Mouse (Mus musculus): ENCODE measurements around the gene Ndufa8. TPM values are rescaled to one million over a fixed set of nuclear protein-coding genes. Genes with fewer than 3 reads are reported as not detected.

Ndufa8 gene
- 259 and 263 TPM in 2 replicates for polyA plus RNA-seq (2015; fragmentation: Nextera tagmentation; extraction: Ambion mirVana)

DNA sequence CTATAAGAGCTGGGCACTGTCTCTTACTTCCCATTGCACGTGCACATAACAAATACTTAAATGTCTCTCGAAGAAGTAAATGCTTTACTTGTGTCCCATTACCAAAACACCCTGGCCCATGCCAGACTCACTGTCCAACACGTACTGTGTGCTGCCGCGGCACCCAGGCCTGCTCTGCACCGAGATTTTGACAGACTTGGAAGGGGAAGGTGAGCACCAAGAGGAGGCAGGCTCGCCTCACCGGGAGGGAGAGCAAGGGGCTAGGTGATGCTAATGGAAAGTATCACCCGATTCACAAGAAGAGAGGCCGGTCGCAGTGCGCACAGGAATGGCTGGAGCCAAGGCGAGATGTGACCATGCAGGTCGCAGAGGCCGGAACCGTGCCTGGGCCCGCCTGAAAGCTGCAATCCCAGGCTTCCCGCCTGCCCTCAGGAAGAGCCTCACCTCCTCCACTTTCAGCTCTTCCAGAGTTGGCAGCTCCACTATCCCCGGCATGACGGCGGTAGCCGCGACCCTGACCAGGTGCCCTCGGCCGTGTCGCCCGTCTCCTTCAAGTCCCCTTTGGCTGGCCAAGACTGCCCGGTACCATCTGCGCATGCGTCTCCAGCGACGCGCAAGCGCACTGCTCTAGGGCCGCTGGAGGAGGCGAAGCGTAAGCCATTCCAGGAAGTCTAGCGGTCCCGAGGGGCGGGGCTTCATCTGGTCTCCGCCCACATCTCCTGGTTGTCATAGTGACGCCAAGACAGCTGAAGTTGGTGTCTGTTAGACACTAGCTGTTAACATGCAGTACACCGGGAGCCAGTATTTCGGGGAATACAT, at the start of gene Ndufa8, which contains the start of gene Morn5:
Gene Ndufa8, minus strand, starts transcription at position 659 of the 819 bp plus-strand sequence.
Gene Morn5, plus strand, starts transcription at position 711 of the 819 bp plus-strand sequence.
- Histone ChIP-seq H3K27ac (replicated peaks) (peak within 1 kb of the TSS; percentile 16; the same call in 1 of the 2 replicates), H3K4me2 (replicated peaks) (peak within 1 kb of the TSS; percentile 61)
- 1% methylated on average over 44 of the region's 44 CpGs for WGBS

DNA sequence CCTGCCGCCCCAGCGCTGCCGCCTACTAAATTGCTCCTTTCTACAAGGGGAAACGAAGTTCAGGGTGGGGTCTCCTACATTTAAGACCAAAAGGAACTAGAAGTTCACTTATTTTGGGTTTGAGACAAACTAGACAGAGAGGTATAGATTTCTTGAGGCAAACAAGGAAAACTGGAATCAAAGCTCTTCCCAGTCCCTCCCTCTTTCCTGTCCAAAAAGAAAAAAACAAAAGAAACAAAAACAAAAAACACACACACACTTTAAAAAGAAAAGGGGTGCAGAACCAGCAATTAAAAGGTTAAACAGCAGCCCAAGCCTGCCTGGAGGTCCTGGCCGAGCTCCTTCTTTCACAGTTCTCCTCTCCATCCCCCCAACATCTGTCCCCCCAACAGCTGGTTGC, 48.8 kb upstream of the Ndufa8 start:
- H3K9me3 ChIP-seq = no peaks in the 10 kb centered on the region
- H3K4me3 ChIP-seq = peak overlapping the region; percentile 8
- WGBS = under 1% methylated on average over 5 of the region's 5 CpGs
- no peak overlapping the region for H3K9ac ChIP-seq (replicated peaks)
- peaks cover 15% of the 10 kb centered on the region for H3K4me1 ChIP-seq
- no peaks in the 10 kb centered on the region for H3K36me3 ChIP-seq
- peaks cover 96% of the 10 kb centered on the region for H3K27me3 ChIP-seq
- H3K4me2 ChIP-seq (replicated peaks) = peak overlapping the region; percentile 52
- peak overlapping the region; percentile 7; the same call in 1 of the 2 replicates for H3K27ac ChIP-seq (replicated peaks)
- ATAC-seq (replicated peaks) = no peak

More for the DNA sequence above, at the start of gene Ndufa8, which contains the start of gene Morn5:
- peak within 1 kb of the TSS; percentile 64 for H3K4me3 ChIP-seq
- ATAC-seq (replicated peaks) = peak; percentile 97
- peak within 1 kb of the TSS; percentile 81 for H3K9ac ChIP-seq (replicated peaks)
- H3K36me3 ChIP-seq = peaks cover 2% of the 10 kb centered on the region; the same call in 1 of the 2 replicates
- no peaks in the 10 kb centered on the region for H3K9me3 ChIP-seq
- H3K4me1 ChIP-seq = peaks cover 21% of the 10 kb centered on the region
- no peaks in the 10 kb centered on the region for H3K27me3 ChIP-seq

DNA sequence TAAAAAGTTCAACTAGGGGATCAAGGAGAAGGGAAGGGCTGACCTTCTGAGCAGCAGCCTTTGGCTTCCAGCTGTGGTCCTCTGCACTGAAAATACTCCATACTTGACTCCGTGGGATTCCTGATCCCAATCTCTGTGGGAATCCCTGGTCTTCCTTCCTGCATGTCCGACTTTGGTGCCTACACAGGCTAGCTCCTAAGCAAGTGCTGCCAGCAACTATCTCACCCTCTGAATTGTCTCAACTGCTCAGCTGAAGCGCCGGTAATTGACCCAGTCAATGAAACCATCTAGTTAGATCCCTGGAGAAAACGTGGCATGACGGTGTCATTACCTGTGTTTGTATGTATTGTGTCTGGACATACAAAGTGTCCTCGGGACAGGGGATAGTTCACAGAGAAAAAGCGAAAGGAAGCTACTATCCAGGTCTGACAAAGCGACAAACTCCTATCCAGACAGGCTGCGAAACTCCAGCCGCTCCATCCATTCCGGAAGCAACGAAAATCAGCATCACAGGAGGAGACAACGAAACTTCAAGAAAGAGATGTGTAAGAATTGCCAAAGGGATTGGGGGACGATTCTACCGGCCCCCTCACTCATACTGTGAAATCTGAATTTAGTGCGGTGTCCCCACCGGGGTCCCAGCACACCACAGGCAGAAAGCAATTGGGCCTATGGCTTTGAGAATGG, 48.1 kb upstream of the Ndufa8 start:
- Histone ChIP-seq H3K36me3 (no peaks in the 10 kb centered on the region), H3K4me3 (peak overlapping the region; percentile 8), H3K9me3 (no peaks in the 10 kb centered on the region), H3K4me2 (replicated peaks) (peak overlapping the region; percentile 52), H3K27ac (replicated peaks) (0 out of 2 replicates have a peak overlapping the region, but pooled peaks have one; percentile 9), H3K4me1 (peaks cover 11% of the 10 kb centered on the region; the same call in 1 of the 2 replicates), H3K27me3 (peaks cover 97% of the 10 kb centered on the region), H3K9ac (replicated peaks) (0 out of 2 replicates have a peak overlapping the region, but pooled peaks have one; percentile 14)
- 3% methylated on average over 18 of the region's 18 CpGs for whole genome bisulfite sequencing
- ATAC-seq (replicated peaks) = no peak

DNA sequence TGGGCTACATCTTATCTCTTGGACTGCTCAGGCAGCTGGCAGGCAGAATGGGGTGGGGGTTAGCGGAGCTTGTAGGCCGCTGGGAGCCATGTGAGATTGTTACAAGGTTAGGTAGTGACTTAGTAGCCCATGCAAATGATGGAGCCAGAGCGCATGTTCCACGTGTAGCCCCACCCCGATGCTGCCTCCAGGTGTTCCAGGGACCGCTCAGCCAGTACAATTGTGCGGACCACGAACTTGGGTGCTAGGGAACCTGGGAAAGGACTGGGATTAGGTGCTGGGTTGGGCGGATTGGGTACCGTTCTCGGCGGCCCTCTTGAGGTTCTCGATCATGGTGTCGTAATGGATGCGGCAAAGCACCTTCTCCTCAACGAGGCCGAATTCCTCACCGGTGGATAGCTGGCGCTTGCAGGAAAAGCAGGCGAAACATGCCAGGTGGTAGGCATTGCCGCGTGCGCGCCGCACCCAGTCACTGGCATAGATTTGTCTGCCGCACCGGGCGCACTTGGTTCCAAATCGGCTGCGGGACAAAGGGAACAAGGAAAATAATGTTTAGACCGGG, 44.8 kb upstream of the Ndufa8 start:
- peak overlapping the region; percentile 32 for H3K4me2 ChIP-seq (replicated peaks)
- ATAC-seq (replicated peaks) = no peak
- H3K9me3 ChIP-seq = no peaks in the 10 kb centered on the region
- H3K27me3 ChIP-seq = peaks cover 99% of the 10 kb centered on the region
- H3K4me1 ChIP-seq = peaks cover 23% of the 10 kb centered on the region
- H3K27ac ChIP-seq (replicated peaks) = 0 out of 2 replicates have a peak overlapping the region, but pooled peaks have one; percentile 17
- H3K4me3 ChIP-seq = peak overlapping the region; percentile 18; the same call in 1 of the 2 replicates
- WGBS = 1% methylated on average over 31 of the region's 31 CpGs
- no peaks in the 10 kb centered on the region for H3K36me3 ChIP-seq
- H3K9ac ChIP-seq (replicated peaks) = no peak overlapping the region

DNA sequence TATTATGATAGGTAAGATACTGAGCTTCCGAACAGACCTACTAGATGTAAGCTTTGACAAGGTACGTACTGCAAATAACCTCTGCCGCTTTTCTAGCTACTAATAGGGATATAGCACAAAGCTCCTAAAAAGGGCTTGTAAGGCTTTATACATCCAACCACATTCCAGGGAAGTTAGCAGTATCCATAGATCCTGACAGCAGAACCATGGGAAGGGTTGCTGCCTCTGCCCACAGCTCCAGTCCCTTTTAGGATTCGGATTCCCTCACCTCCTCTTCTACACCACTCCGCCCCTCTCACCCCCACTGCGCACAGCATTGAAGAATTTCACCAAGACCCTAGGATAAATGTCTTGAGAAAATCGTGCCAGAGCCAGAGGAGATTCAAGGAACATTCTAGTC, 44.1 kb upstream of the Ndufa8 start:
- WGBS = 14% methylated on average over 7 of the region's 7 CpGs
- H3K4me3 ChIP-seq = no peak overlapping the region
- H3K27ac ChIP-seq (replicated peaks) = no peak overlapping the region
- peaks cover 23% of the 10 kb centered on the region for H3K4me1 ChIP-seq
- ATAC-seq (replicated peaks) = no peak
- H3K9me3 ChIP-seq = no peaks in the 10 kb centered on the region
- H3K36me3 ChIP-seq = no peaks in the 10 kb centered on the region
- H3K4me2 ChIP-seq (replicated peaks) = peak overlapping the region; percentile 32
- peaks cover 99% of the 10 kb centered on the region for H3K27me3 ChIP-seq
- no peak overlapping the region for H3K9ac ChIP-seq (replicated peaks)

DNA sequence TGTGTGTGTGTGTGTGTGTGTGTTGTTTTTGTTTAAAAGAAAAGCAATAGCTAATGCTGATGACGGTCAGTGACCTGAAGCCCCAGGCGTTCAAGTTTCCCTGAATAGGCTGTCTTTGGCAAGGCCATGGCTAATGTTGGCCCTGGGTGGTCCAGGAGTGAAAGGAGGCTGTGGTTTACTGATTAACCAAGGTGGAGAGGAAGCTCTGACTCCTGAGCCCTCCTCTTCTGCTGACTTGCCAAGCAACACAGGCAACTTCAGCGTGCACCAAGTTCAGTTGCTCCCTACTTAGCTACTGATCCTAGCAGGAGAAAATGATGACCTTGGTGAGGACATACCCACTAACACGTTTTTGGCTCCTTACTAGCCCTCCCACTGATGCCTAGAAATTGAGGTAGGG, 43.5 kb upstream of the Ndufa8 start:
- Histone ChIP-seq H3K27ac (replicated peaks) (no peak overlapping the region), H3K9me3 (no peaks in the 10 kb centered on the region), H3K27me3 (peaks cover 98% of the 10 kb centered on the region), H3K4me1 (peaks cover 23% of the 10 kb centered on the region), H3K4me2 (replicated peaks) (peak overlapping the region; percentile 32; the same call in 1 of the 2 replicates), H3K9ac (replicated peaks) (no peak overlapping the region), H3K36me3 (no peaks in the 10 kb centered on the region), H3K4me3 (no peak overlapping the region)
- 2% methylated on average over 4 of the region's 4 CpGs for WGBS
- no peak for ATAC-seq (replicated peaks)

DNA sequence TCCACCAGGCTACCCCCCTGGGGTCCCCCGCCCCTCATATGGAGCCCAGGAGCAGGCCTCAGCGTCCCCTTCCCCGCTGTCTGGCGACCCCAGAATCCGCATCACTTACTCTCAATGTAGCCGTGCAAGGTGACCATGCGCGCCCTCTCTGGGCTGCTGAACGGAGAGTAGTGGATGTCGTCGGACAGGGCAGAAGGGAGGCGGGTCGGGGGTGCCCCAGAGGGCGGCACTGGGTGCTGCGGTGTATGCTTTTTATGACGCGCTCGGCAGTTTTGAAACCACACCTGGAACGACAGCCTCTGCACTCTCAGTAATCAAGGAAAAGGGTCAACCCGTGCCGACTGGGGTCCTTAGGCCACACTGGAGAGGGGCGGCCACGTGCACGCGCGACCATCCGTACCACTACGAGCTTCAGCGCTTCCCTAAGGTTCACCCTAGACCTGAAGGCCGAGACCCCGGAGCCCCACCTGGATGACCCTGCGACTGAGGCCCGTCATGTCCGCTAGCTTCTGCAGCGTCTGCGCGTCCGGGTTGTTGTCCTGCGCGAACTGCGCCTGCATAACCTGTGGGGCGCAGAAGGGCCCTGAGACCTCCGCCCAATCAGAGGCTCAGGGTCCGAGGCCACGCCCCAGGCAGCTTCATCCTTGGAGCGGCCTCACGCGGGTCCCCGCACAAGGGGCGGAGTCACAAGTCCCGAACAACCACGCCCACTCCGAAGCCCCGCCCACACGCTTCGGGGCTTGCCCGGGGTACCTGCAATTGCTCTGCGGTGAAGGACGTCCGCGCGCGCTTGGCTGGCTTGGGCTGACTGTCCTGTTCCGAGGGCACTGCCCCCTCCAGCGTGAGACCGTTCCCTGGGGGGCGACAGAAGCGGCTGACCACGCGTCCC, 41.9 kb upstream of the Ndufa8 start:
- peaks cover 86% of the 10 kb centered on the region for H3K27me3 ChIP-seq
- peak overlapping the region; percentile 36 for H3K4me3 ChIP-seq
- 0 out of 2 replicates have a peak overlapping the region, but pooled peaks have one; percentile 14 for H3K27ac ChIP-seq (replicated peaks)
- H3K9ac ChIP-seq (replicated peaks) = 0 out of 2 replicates have a peak overlapping the region, but pooled peaks have one; percentile 8
- 1% methylated on average over 70 of the region's 70 CpGs for WGBS
- H3K9me3 ChIP-seq = no peaks in the 10 kb centered on the region
- peak overlapping the region; percentile 50 for H3K4me2 ChIP-seq (replicated peaks)
- peak; percentile 72 for ATAC-seq (replicated peaks)
- no peaks in the 10 kb centered on the region for H3K36me3 ChIP-seq
- peaks cover 23% of the 10 kb centered on the region for H3K4me1 ChIP-seq

DNA sequence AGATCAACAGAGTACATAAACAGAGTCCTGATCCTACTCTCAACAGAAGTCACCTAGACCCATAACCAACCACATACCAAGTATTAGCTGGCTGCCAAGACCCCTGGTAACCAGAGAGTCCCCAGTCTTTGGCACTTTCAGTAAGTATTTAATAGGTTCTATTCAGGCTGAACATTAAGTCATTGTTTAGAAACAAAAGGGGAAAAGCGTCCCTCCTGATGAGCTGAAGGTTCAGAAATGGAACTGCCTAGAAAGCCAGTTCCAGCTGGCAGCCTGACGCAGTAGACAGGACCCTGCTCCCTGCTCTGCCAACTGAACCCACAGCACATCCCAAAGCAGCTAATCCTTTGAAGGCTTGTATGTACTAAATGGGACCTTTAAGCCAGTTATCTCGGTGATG, 40.0 kb upstream of the Ndufa8 start:
- 18% methylated on average over 3 of the region's 3 CpGs for WGBS
- Histone ChIP-seq H3K9me3 (no peaks in the 10 kb centered on the region), H3K4me2 (replicated peaks) (peak overlapping the region; percentile 17; the same call in 1 of the 2 replicates), H3K36me3 (no peaks in the 10 kb centered on the region), H3K4me3 (0 out of 2 replicates have a peak overlapping the region, but pooled peaks have one; percentile 1), H3K4me1 (peaks cover 22% of the 10 kb centered on the region), H3K27me3 (peaks cover 68% of the 10 kb centered on the region), H3K9ac (replicated peaks) (no peak overlapping the region), H3K27ac (replicated peaks) (peak overlapping the region; percentile 14; the same call in 1 of the 2 replicates)
- ATAC-seq (replicated peaks) = no peak

DNA sequence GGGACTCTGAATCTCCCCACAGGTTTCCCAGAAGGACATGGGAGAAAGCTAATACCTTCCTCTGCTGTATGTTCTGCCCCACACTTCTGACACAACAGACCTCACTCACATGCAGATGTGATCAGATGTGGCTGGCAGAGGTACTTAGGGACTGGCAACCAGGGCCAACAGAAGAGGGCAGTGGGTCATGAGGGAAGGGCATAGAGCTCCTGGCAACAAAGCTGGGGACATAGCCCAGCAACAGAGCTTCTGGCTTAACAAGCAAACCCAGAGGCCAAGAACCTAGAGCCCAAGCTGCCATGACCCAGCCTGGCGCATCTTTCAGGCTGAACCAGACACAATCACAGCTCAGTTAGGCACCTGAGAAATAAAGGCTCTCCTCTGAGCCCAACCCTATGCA, 35.8 kb upstream of the Ndufa8 start:
- no peak overlapping the region for H3K4me3 ChIP-seq
- peaks cover 5% of the 10 kb centered on the region; the same call in 1 of the 2 replicates for H3K4me1 ChIP-seq
- H3K9ac ChIP-seq (replicated peaks) = no peak overlapping the region
- H3K36me3 ChIP-seq = no peaks in the 10 kb centered on the region
- H3K27me3 ChIP-seq = peaks cover 26% of the 10 kb centered on the region; the same call in 1 of the 2 replicates
- WGBS = 80% methylated on average over 1 of the region's 1 CpGs
- no peak for ATAC-seq (replicated peaks)
- H3K27ac ChIP-seq (replicated peaks) = no peak overlapping the region
- no peak overlapping the region for H3K4me2 ChIP-seq (replicated peaks)
- no peaks in the 10 kb centered on the region for H3K9me3 ChIP-seq

DNA sequence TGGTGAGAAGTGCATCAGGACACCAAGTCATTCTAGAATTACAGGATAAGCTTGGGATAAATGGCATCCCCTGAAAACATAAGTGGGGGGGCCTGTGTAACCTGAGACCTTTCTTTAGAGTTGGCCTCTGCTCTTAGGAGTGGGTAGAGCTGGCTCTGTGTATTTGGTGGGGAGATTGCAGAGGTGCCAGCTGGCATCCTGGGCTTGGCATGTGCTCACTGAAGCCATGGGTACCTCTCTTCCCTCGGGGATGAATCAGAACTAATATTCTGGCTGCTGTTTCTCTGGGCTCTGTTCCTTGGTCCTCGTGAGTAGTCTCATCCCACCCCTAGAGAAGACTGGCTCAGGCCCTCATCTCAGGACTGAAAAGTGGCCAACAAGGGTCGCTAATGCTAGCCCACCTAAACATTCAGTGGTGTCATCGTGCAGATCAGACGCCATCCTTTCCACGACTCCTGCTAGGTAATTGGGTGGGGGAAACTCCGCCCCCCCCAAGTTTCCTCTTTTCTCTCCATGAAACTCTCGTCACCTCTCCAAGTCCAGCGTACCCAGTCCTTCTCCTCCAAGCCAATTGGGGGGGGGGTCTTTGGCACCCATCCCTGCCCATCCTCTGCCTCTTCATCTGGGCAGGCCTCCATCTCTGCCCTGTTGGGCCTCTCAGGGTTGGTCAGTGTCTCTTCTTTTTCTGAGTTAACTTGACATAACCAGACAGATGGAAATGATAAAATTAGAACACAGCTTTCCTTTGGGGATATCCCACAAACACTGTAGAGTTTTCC, 33.8 kb upstream of the Ndufa8 start:
- 73% methylated on average over 9 of the region's 9 CpGs for WGBS

More for the DNA sequence above, 33.8 kb upstream of the Ndufa8 start:
- H3K27me3 ChIP-seq = peaks cover 6% of the 10 kb centered on the region; the same call in 1 of the 2 replicates
- no peak overlapping the region for H3K4me3 ChIP-seq
- no peak overlapping the region for H3K27ac ChIP-seq (replicated peaks)
- H3K36me3 ChIP-seq = no peaks in the 10 kb centered on the region
- peaks cover 5% of the 10 kb centered on the region; the same call in 1 of the 2 replicates for H3K4me1 ChIP-seq
- no peak overlapping the region for H3K4me2 ChIP-seq (replicated peaks)
- H3K9me3 ChIP-seq = no peaks in the 10 kb centered on the region
- no peak overlapping the region for H3K9ac ChIP-seq (replicated peaks)
- ATAC-seq (replicated peaks) = no peak

Measured in forebrain, embryonic 15.5 days (tissue).